ENCODE assay signal across 8 mouse cellular contexts in the genomic region with DNA sequence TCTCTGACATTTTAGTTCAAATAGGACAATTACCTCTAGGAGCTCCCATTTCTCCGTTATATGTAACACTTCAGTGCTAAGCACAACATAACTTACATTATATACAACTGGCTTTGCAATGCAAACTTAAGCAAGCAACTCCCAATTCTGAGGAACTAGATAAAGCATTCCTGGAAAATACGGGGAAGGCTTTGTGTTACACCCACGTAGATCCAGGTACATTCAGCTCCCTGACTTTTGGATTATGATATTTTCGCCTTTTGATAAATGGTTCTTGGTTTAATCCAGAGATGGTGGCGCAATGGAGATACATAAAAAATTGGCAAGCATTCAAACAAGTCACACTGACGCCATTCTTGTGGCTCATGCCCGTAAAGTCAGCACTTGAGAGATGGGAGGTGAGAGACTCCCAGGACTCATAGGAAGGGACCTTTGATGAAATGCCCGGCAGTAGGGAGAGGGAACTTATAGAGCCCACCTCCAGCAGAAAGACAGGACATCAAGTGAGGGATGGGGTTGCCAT. TPM values are rescaled to one million over a fixed set of nuclear protein-coding genes. Genes with fewer than 3 reads are reported as not detected.
DNase-seq lines count a peak whose midpoint lies in the region; ATAC-seq and TF ChIP-seq lines count a peak whose summit lies in the region.

No protein-coding gene starts in this region.

- no peak for TF ChIP-seq CTCF in kidney, postnatal 0 days (IDR thresholded peaks at IDR 0.05; ENCODE audit: low read depth)
- TF ChIP-seq CTCF in hindbrain, postnatal 0 days (IDR thresholded peaks at IDR 0.05; ENCODE audit: low read depth): no peak

- intact Hi-C loops in left cerebral cortex, postnatal 14 days (cut with DNase I): loop anchor here (5.0 kb wide), 2 partner anchors 142 to 217 kb away; partner anchors contain the start of gene Rgs4

- no peaks in the 10 kb centered on the region for H3K27me3 ChIP-seq in kidney, postnatal 0 days (ENCODE audit: insufficient read depth, low read length)
- H3K27me3 ChIP-seq in embryonic facial prominence, embryonic 10.5 days (replicated peaks; ENCODE audit: low read depth, poor library complexity, severe bottlenecking): no peaks in the 10 kb centered on the region
- no peaks in the 10 kb centered on the region for H3K27me3 ChIP-seq in hindbrain, postnatal 0 days (ENCODE audit: insufficient read depth, low read length)
- no peaks in the 10 kb centered on the region for H3K27me3 ChIP-seq in myocyte (ENCODE audit: control insufficient read depth, insufficient read depth, insufficient read length)

- peak overlapping the region; percentile 58 for H3K4me2 ChIP-seq in kidney, postnatal 0 days (ENCODE audit: low read length)
- peak overlapping the region; percentile 16; the same call in 1 of the 2 replicates for H3K4me2 ChIP-seq in hindbrain, postnatal 0 days (ENCODE audit: low read depth, low read length)
- H3K4me2 ChIP-seq in myocyte (ENCODE audit: low read depth): peak overlapping the region; percentile 63

- H3K36me3 ChIP-seq in kidney, postnatal 0 days (ENCODE audit: insufficient read depth, low read length): 0 out of 2 replicates have a peak, but pooled peaks cover 6% of the 10 kb centered on the region
- peaks cover 39% of the 10 kb centered on the region for H3K36me3 ChIP-seq in embryonic facial prominence, embryonic 10.5 days (replicated peaks)
- no peaks in the 10 kb centered on the region for H3K36me3 ChIP-seq in hindbrain, postnatal 0 days (ENCODE audit: insufficient read depth, low read length)
- H3K36me3 ChIP-seq in myocyte (ENCODE audit: control insufficient read depth, insufficient read depth): peaks cover 6% of the 10 kb centered on the region

- no peaks in the 10 kb centered on the region for H3K4me1 ChIP-seq in kidney, postnatal 0 days (replicated peaks; ENCODE audit: insufficient read depth, low read length)
- H3K4me1 ChIP-seq in embryonic facial prominence, embryonic 10.5 days: peaks cover 12% of the 10 kb centered on the region
- H3K4me1 ChIP-seq in hindbrain, postnatal 0 days (ENCODE audit: insufficient read depth, low read length): no peaks in the 10 kb centered on the region

- no peak for TF ChIP-seq POLR2A in myocyte (IDR thresholded peaks at IDR 0.05; ENCODE audit: insufficient read length, low read depth)

- H3K4me3 ChIP-seq in kidney, postnatal 0 days (replicated peaks; ENCODE audit: low read depth, low read length): peak overlapping the region; percentile 13; the same call in 1 of the 2 replicates
- H3K4me3 ChIP-seq in embryonic facial prominence, embryonic 10.5 days: peak overlapping the region; percentile 65
- H3K4me3 ChIP-seq in hindbrain, postnatal 0 days (ENCODE audit: low read length): no peak overlapping the region
- peak overlapping the region; percentile 79 for H3K4me3 ChIP-seq in myocyte

- H3K27ac ChIP-seq in kidney, postnatal 0 days: no peak overlapping the region
- no peak overlapping the region for H3K27ac ChIP-seq in embryonic facial prominence, embryonic 10.5 days (replicated peaks)
- H3K27ac ChIP-seq in hindbrain, postnatal 0 days: no peak overlapping the region

- no peak overlapping the region for H3ac ChIP-seq in myocyte (ENCODE audit: control insufficient read depth, insufficient read length)

- peaks cover 56% of the 10 kb centered on the region for H3K79me2 ChIP-seq in myocyte (ENCODE audit: control insufficient read depth, insufficient read depth)

- WGBS in kidney, postnatal 0 days: 70% methylated on average over 8 of the region's 8 CpGs
- 88% methylated on average over 8 of the region's 8 CpGs for WGBS in embryonic facial prominence, embryonic 10.5 days
- WGBS in hindbrain, postnatal 0 days: 71% methylated on average over 8 of the region's 8 CpGs

- no peak overlapping the region for H3K9ac ChIP-seq in kidney, postnatal 0 days (ENCODE audit: low read depth, low read length)
- no peak overlapping the region for H3K9ac ChIP-seq in hindbrain, postnatal 0 days (replicated peaks; ENCODE audit: low read length)

- ATAC-seq in kidney, postnatal 0 days (replicated peaks; ENCODE audit: low FRiP score, low read depth): no peak
- no peak for ATAC-seq in hindbrain, postnatal 0 days

- DNase-seq in kidney, postnatal 0 days (ENCODE audit: low spot score): no peak
- DNase-seq in kidney, postnatal 14 days: no peak
- no peak for DNase-seq in embryonic facial prominence, embryonic 10.5 days (ENCODE audit: low spot score)
- no peak for DNase-seq in hindbrain, postnatal 0 days (ENCODE audit: low spot score)
- no peak for DNase-seq in cerebellum, postnatal 14 days
- DNase-seq in thymus, postnatal 36 days: no peak
- DNase-seq in left cerebral cortex, postnatal 14 days (ENCODE audit: low spot score in 2 of 2): no peak

- no peaks in the 10 kb centered on the region for H3K9me3 ChIP-seq in kidney, postnatal 0 days (replicated peaks; ENCODE audit: low read length)
- H3K9me3 ChIP-seq in embryonic facial prominence, embryonic 10.5 days: no peaks in the 10 kb centered on the region
- no peaks in the 10 kb centered on the region for H3K9me3 ChIP-seq in hindbrain, postnatal 0 days (ENCODE audit: low read length)

TF ChIP-seq in myocyte, 11 proteins besides CTCF, POLR2A, EP300 and RAD21:
- TF ChIP-seq TCF3 (IDR thresholded peaks at IDR 0.05; ENCODE audit: insufficient read length, low read depth) (no peak), POLR2AphosphoS2 (IDR thresholded peaks at IDR 0.05; ENCODE audit: insufficient read length, low read depth) (no peak), E2F4 (IDR thresholded peaks at IDR 0.05; ENCODE audit: insufficient read depth) (no peak), USF1 (IDR thresholded peaks at IDR 0.05; ENCODE audit: low read depth) (no peak), MAX (IDR thresholded peaks at IDR 0.05; ENCODE audit: low read depth) (no peak), TCF12 (IDR thresholded peaks at IDR 0.05; ENCODE audit: insufficient read depth, poor library complexity, severe bottlenecking) (no peak), MYOG (IDR thresholded peaks at IDR 0.05; ENCODE audit: control insufficient read depth in 1 of 3, insufficient read depth in 1 of 3, insufficient read length in 2 of 3, low read depth in 2 of 3) (no peak), MYOD1 (IDR thresholded peaks at IDR 0.05; ENCODE audit: control insufficient read depth in 1 of 3, insufficient read length in 2 of 3, low read depth in 2 of 3) (no peak), SRF (IDR thresholded peaks at IDR 0.05; ENCODE audit: control insufficient read depth, insufficient read length, low read depth) (no peak), REST (IDR thresholded peaks at IDR 0.05; ENCODE audit: insufficient read depth, insufficient read length) (no peak), CEBPB (IDR thresholded peaks at IDR 0.05; ENCODE audit: insufficient read depth, poor library complexity, severe bottlenecking) (no peak)
TF ChIP-seq in myocyte: peak in this region for 0.

RNA-seq across cellular contexts. Expression of gene Nuf2, which starts 1.2 kb away (rescaled TPM):
- 25.9 and 31.9 TPM in 2 replicates for polyA plus RNA-seq in kidney, postnatal 0 days (2015; fragmentation: Nextera tagmentation; extraction: Ambion mirVana)
- 75.8 and 75.9 TPM in 2 replicates for polyA plus RNA-seq in embryonic facial prominence, embryonic 10.5 days (2016; fragmentation: Nextera tagmentation; extraction: Ambion mirVana)
- 5.2 and 5.9 TPM in 2 replicates for total RNA-seq in hindbrain, postnatal 0 days (2014; rRNA removed)
- polyA plus RNA-seq in hindbrain, postnatal 0 days (2015; fragmentation: Nextera tagmentation; extraction: Ambion mirVana): 13.0 and 15.8 TPM in 2 replicates
- 15.6 TPM for polyA plus RNA-seq in myocyte (2012; fragmentation: generic; extraction: Trizol)
- total RNA-seq in left cerebral cortex, postnatal 14 days (2021): 1 to 10 TPM; 1.8 to 3.1 TPM
